Mouse (Mus musculus) lung, embryonic 16.5 days (tissue): ENCODE data around the gene Napa. TPM values are rescaled to one million over a fixed set of nuclear protein-coding genes. Genes with fewer than 3 reads are reported as not detected.

ENCODE experiments used
- ATAC-seq: fragments of 200-750 bp; cut with Nextera tagmentation; 2 replicates; pipeline ENCODE4 v1.8.0; 2017; ENCODE audit warnings: low read depth, mild to moderate bottlenecking, moderate library complexity
- H3K27ac ChIP-seq: fragments of 300-500 bp; sonication (generic); 2 replicates; pipeline ENCODE4 v1.5.1; 2014; ENCODE audit warnings: mild to moderate bottlenecking, control low read depth, low read length
- H3K27me3 ChIP-seq: fragments of 300-500 bp; sonication (generic); 2 replicates; pipeline ENCODE4 v1.6.1; 2014; ENCODE audit warnings: low read depth, low read length, mixed read lengths; ENCODE audit not compliant: control insufficient read depth, insufficient read depth
- H3K36me3 ChIP-seq: fragments of 300-500 bp; sonication (generic); 2 replicates; pipeline ENCODE4 v1.6.1; 2014; ENCODE audit warnings: low read length; ENCODE audit not compliant: control insufficient read depth, insufficient read depth
- H3K4me1 ChIP-seq: fragments of 300-500 bp; sonication (generic); replicated peaks from 2 replicates; pipeline ENCODE4 v1.6.1; 2014; ENCODE audit warnings: low read length, mixed read lengths; ENCODE audit not compliant: control insufficient read depth, insufficient read depth
- H3K4me2 ChIP-seq: fragments of 300-500 bp; sonication (generic); 2 replicates; pipeline ENCODE4 v1.6.1; 2014; ENCODE audit warnings: low read depth, low read length, control low read depth
- H3K4me3 ChIP-seq: fragments of 300-500 bp; sonication (generic); 2 replicates; pipeline ENCODE4 v1.5.1; 2014; ENCODE audit warnings: mild to moderate bottlenecking, low read length, control low read depth
- H3K9ac ChIP-seq: fragments of 300-500 bp; sonication (generic); 2 replicates; pipeline ENCODE4 v1.6.1; 2014; ENCODE audit warnings: low read length, control low read depth
- H3K9me3 ChIP-seq: fragments of 300-500 bp; sonication (generic); 2 replicates; pipeline ENCODE4 v1.6.1; 2016; ENCODE audit warnings: low read length; ENCODE audit not compliant: control insufficient read depth
- WGBS: fragments of 180-500 bp; shearing (Covaris S2); extraction: QIAGEN DNeasy Blood & Tissue Kit; methylation state at CpG from one replicate; pipeline ENCODE4 v1.1.7; 2014; 5-methylcytosine and 5-hydroxymethylcytosine counted together
- polyA plus RNA-seq: library from polyadenylated mRNA; unstranded; fragments of >200 nt; fragmentation: Nextera tagmentation; extraction: Ambion mirVana; gene quantifications from 2 replicates; pipeline ENCODE4 v1.2.1, GENCODE M21; 2015

Napa gene
- polyA plus RNA-seq, 1 experiment from 2014 or later: 167 TPM

DNA sequence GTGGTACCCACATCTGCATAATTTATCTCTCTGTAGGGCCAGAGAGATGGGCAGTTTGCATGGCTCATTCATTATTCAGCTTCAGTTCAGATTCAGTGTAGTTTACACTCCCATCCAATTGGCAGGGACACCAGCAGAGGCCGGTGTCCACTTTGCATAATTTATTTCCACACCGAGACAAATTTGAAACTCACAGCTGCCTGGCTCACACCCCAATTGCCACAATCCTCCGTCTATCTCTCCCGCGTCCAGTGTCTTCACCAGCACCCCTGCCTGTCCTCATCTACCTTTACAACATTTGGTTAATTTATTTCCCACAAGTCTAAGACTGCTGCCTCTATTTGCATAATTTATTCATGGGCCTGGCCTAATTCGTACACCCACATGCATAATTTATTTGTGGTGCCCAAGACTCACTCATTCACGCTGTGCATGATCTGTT lies 36.7 kb downstream of the Napa start:
- Histone ChIP-seq H3K36me3 (no peaks in the 10 kb centered on the region), H3K4me2 (no peak overlapping the region), H3K27ac (no peak overlapping the region), H3K4me3 (no peak overlapping the region), H3K27me3 (no peaks in the 10 kb centered on the region), H3K4me1 (peaks cover 3% of the 10 kb centered on the region; the same call in 1 of the 2 replicates), H3K9ac (no peak overlapping the region), H3K9me3 (no peaks in the 10 kb centered on the region)
- ATAC-seq: no peak
- WGBS: 72% methylated on average over 7 of the region's 7 CpGs

GRCm38 (mm10) chr7:16146489-16147410 lies 48.5 kb downstream of the Napa start:
- Histone ChIP-seq H3K27ac (no peak overlapping the region), H3K4me1 (no peaks in the 10 kb centered on the region), H3K36me3 (no peaks in the 10 kb centered on the region), H3K4me2 (no peak overlapping the region), H3K9me3 (no peaks in the 10 kb centered on the region), H3K27me3 (peaks cover 2% of the 10 kb centered on the region; the same call in 1 of the 2 replicates), H3K4me3 (no peak overlapping the region), H3K9ac (no peak overlapping the region)
- ATAC-seq: no peak
- 40% methylated on average over 27 of the region's 27 CpGs for WGBS

DNA sequence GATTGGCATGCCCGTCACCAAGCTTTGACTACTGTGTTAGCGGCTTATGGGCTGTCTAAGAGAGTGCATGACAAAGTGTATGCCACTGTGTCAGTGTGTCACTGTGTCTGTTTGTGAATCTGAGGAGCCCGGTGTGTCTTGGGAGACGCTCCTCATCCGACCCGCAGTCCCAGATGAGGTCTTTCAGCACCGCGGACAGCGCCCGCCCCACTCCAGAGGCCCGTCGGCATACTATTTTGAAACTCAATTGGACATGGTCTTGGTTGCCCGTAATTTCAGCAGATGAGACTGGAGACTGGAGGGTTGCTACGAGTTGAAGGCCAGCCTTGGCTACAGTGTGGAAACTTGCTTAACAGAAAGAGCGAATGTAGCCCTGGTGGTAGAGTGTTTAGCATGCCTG lies 49.4 kb downstream of the Napa start:
- no peak overlapping the region for H3K27ac ChIP-seq
- H3K27me3 ChIP-seq: peaks cover 2% of the 10 kb centered on the region; the same call in 1 of the 2 replicates
- H3K4me3 ChIP-seq: no peak overlapping the region
- H3K9me3 ChIP-seq: no peaks in the 10 kb centered on the region
- no peaks in the 10 kb centered on the region for H3K36me3 ChIP-seq
- no peak overlapping the region for H3K4me2 ChIP-seq
- peak; percentile 28; the same call in 1 of the 2 replicates for ATAC-seq
- H3K9ac ChIP-seq: no peak overlapping the region
- 10% methylated on average over 15 of the region's 15 CpGs for WGBS
- H3K4me1 ChIP-seq: no peaks in the 10 kb centered on the region

- no peak for ATAC-seq
- Histone ChIP-seq H3K36me3 (no peaks in the 10 kb centered on the region), H3K4me2 (no peak overlapping the region), H3K4me1 (no peaks in the 10 kb centered on the region), H3K27me3 (peaks cover 2% of the 10 kb centered on the region; the same call in 1 of the 2 replicates), H3K9ac (no peak overlapping the region), H3K4me3 (no peak overlapping the region), H3K27ac (no peak overlapping the region), H3K9me3 (no peaks in the 10 kb centered on the region)
- 48% methylated on average over 5 of the region's 5 CpGs for WGBS
Measured at GRCm38 (mm10) chr7:16149241-16149640, 51.0 kb downstream of the Napa start.

DNA sequence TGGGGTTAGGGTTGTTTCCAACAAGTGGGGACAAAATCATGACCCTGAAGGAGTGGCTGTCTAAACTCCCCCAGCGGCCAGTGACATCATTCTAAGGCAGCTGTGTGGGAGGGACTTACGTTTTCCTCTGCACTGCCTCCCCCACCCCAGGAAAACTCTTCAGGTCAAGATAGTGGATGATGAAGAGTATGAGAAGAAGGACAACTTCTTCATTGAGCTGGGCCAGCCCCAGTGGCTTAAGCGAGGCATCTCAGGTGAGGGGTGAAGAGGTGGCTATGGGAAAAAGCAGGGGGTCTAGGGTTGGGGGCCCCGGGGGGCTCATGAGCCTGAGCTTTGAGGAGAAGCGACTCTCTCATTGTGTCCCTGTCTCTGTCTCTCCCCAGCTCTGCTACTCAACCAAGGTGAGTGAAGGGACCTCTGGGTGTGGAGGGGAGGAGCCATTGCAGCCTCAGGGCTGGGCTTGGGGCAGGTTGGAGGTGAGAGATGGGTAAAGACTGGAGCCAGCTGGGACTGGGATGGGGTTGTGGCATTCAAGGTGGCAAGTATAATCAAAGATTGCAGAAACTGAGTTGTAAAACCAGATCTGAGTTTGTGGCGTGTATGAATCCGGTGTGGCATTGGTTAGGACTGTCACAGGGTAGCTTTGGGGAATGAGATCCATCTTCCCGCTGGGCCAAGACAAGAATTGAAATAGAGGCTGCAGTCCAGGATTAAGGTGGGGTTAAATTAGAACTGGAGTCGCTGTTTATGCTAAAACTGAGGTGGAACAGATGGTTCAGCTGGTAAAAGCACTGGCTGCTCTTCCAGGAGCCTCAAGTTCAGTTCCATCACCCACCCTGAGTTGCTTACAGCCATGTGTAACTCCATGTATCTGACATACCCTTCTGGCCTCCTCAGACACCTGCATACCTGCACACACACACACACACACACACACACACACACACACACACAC lies 52.2 kb downstream of the Napa start:
- no peak overlapping the region for H3K9ac ChIP-seq
- no peak overlapping the region for H3K4me3 ChIP-seq
- H3K36me3 ChIP-seq: no peaks in the 10 kb centered on the region
- no peaks in the 10 kb centered on the region for H3K9me3 ChIP-seq
- no peak overlapping the region for H3K4me2 ChIP-seq
- peaks cover 2% of the 10 kb centered on the region; the same call in 1 of the 2 replicates for H3K27me3 ChIP-seq
- no peak overlapping the region for H3K27ac ChIP-seq
- no peak for ATAC-seq
- H3K4me1 ChIP-seq: no peaks in the 10 kb centered on the region
- WGBS: 58% methylated on average over 9 of the region's 9 CpGs

DNA sequence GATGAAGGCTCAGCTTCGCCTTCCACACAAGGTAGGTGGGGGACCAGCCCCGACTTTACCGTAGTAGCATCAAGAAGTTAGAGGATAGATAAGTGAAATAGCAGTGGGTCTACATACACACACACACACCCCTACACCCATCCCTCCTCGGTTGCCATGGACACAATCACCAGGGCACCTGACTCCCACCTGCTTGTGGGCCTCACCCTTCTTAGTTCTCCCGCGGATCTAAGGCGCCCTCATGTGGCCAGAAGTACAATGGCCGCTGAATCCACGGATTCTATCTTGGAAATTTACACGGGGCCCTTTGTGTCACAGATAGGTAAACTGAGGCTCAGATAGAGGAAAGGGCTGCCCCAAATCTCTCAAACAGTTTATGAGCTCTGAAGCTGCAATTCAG lies 55.3 kb downstream of the Napa start:
- Histone ChIP-seq H3K27me3 (peaks cover 6% of the 10 kb centered on the region), H3K9ac (no peak overlapping the region), H3K27ac (no peak overlapping the region), H3K36me3 (no peaks in the 10 kb centered on the region), H3K9me3 (no peaks in the 10 kb centered on the region), H3K4me1 (no peaks in the 10 kb centered on the region), H3K4me3 (no peak overlapping the region), H3K4me2 (no peak overlapping the region)
- ATAC-seq: peak; percentile 60; the same call in 1 of the 2 replicates
- WGBS: 8% methylated on average over 10 of the region's 10 CpGs

- WGBS: 49% methylated on average over 9 of the region's 9 CpGs
- Histone ChIP-seq H3K9me3 (no peaks in the 10 kb centered on the region), H3K4me3 (no peak overlapping the region), H3K27me3 (peaks cover 18% of the 10 kb centered on the region), H3K27ac (no peak overlapping the region), H3K9ac (no peak overlapping the region), H3K4me2 (no peak overlapping the region), H3K36me3 (no peaks in the 10 kb centered on the region), H3K4me1 (no peaks in the 10 kb centered on the region)
- no peak for ATAC-seq
Measured at GRCm38 (mm10) chr7:16155132-16155872, 57.0 kb downstream of the Napa start.

DNA sequence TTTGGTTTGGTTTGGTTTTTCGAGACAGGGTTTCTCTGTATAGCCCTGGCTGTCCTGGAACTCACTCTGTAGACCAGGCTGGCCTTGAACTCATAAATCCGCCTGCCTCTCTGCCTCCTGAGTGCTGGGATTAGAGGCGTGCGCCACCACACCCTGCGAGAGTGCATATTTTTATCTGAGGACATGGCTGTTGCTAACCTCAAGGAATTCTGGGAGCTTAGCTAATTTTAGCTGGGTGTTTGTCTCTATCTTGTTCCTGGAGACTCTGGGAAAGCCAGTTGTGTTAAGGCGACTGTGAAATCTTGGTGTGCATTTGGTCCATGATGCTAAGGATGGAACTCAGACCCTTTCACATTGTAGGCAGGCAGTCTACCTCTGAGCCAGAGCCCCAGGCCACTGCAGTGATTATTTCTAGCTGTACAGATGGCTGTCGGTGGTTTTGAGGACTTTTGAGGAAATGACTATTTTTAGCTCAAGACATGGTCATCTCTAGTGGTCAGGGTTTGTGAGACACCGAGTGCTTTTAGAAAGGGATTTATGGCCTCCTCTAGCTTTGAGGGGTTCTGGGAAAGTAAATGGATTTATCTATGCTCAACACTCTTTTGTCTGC lies 58.0 kb downstream of the Napa start:
- H3K27ac ChIP-seq: no peak overlapping the region
- 61% methylated on average over 8 of the region's 8 CpGs for WGBS

More for the DNA sequence above, 58.0 kb downstream of the Napa start:
- no peak overlapping the region for H3K4me2 ChIP-seq
- H3K4me3 ChIP-seq: no peak overlapping the region
- no peaks in the 10 kb centered on the region for H3K36me3 ChIP-seq
- peaks cover 18% of the 10 kb centered on the region for H3K27me3 ChIP-seq
- H3K9me3 ChIP-seq: no peaks in the 10 kb centered on the region
- no peak for ATAC-seq
- H3K4me1 ChIP-seq: no peaks in the 10 kb centered on the region
- no peak overlapping the region for H3K9ac ChIP-seq
